Comparison of ENCODE assay signal across 8 mouse cellular contexts in the genomic region with DNA sequence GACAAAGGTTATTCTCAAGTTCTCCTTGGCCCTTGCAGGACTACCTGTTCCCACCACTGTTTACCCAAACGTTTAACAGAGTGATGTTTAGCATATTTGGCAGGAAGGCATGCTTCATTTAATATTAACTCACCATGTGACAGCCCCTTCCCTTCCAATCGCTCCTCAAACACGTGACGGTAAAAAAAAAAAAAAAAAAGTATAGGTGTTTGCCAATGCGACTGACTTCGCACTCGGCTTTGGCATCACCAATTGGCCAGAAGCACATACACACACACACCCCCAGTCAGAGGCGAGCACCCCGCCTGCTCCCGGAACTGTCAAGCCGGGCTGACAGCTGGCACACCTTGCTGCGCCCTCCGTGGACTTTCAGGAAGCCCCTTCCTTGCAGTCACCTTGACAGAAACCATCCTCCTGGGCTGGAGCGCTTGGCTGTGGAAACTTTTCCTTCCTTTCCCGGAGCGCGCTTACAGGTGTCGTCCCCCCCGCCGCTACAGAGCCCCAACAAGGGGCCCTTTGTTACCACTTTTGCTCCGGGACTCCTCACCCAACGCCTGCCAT. TPM values are rescaled to one million over a fixed set of nuclear protein-coding genes. Genes with fewer than 3 reads are reported as not detected.
DNase-seq lines count a peak whose midpoint lies in the region; ATAC-seq and TF ChIP-seq lines count a peak whose summit lies in the region.

No protein-coding gene starts in this region.

- peak overlapping the region; percentile 57 for H3K9ac ChIP-seq in forebrain, postnatal 0 days
- H3K9ac ChIP-seq in intestine, embryonic 15.5 days, result peak overlapping the region; percentile 85
- peak overlapping the region; percentile 82 for H3K9ac ChIP-seq in liver, postnatal 0 days (replicated peaks)
- H3K9ac ChIP-seq in neural tube, embryonic 11.5 days (ENCODE audit: low read length), result peak overlapping the region; percentile 63; the same call in 1 of the 2 replicates

- 0 out of 2 replicates have a peak overlapping the region, but pooled peaks have one; percentile 21 for H3K27ac ChIP-seq in forebrain, postnatal 0 days (ENCODE audit: low read depth, low read length)
- peak overlapping the region; percentile 98 for H3K27ac ChIP-seq in intestine, embryonic 15.5 days
- H3K27ac ChIP-seq in liver, postnatal 0 days (ENCODE audit: low read depth), result peak overlapping the region; percentile 98
- no peak overlapping the region for H3K27ac ChIP-seq in neural tube, embryonic 11.5 days (ENCODE audit: low read depth, low read length)

- peak; percentile 68 to 85 for DNase-seq in adrenal gland, adult (ENCODE audit: inconsistent age in 2 of 2, low spot score in 1 of 2)
- no peak for DNase-seq in adrenal gland, adult 8-10 months
- DNase-seq in adipocyte (ENCODE audit: low spot score), result peak; percentile 75
- no peak for DNase-seq in forebrain, postnatal 0 days
- DNase-seq in liver, postnatal 0 days, result peak; percentile 72
- no peak for DNase-seq in neural tube, embryonic 11.5 days (ENCODE audit: low spot score)
- peak; percentile 33 for DNase-seq in urinary bladder, postnatal 25 days (ENCODE audit: low spot score)

- peak overlapping the region; percentile 67 for H3K4me3 ChIP-seq in forebrain, postnatal 0 days (ENCODE audit: low read depth, low read length)
- H3K4me3 ChIP-seq in intestine, embryonic 15.5 days (replicated peaks), result peak overlapping the region; percentile 83
- peak overlapping the region; percentile 71 for H3K4me3 ChIP-seq in liver, postnatal 0 days (ENCODE audit: low read depth, low read length)
- H3K4me3 ChIP-seq in neural tube, embryonic 11.5 days (ENCODE audit: low read depth, low read length), result peak overlapping the region; percentile 68

- H3K4me2 ChIP-seq in forebrain, postnatal 0 days (ENCODE audit: low read depth), result peak overlapping the region; percentile 98
- H3K4me2 ChIP-seq in intestine, embryonic 15.5 days (replicated peaks), result peak overlapping the region; percentile 87
- H3K4me2 ChIP-seq in liver, postnatal 0 days (ENCODE audit: low read depth, low read length), result peak overlapping the region; percentile 85
- peak overlapping the region; percentile 94 for H3K4me2 ChIP-seq in neural tube, embryonic 11.5 days (ENCODE audit: low read depth)

- no peaks in the 10 kb centered on the region for H3K36me3 ChIP-seq in forebrain, postnatal 0 days (ENCODE audit: insufficient read depth)
- no peaks in the 10 kb centered on the region for H3K36me3 ChIP-seq in intestine, embryonic 15.5 days
- no peaks in the 10 kb centered on the region for H3K36me3 ChIP-seq in liver, postnatal 0 days (replicated peaks; ENCODE audit: insufficient read depth, low read length)
- no peaks in the 10 kb centered on the region for H3K36me3 ChIP-seq in neural tube, embryonic 11.5 days (ENCODE audit: control insufficient read depth, insufficient read depth, low read length)

- 0 out of 2 replicates have a peak, but pooled peaks have one; percentile 6 for ATAC-seq in forebrain, postnatal 0 days
- ATAC-seq in intestine, embryonic 15.5 days, result peak; percentile 65
- peak; percentile 71 for ATAC-seq in liver, postnatal 0 days
- ATAC-seq in neural tube, embryonic 11.5 days (ENCODE audit: insufficient read depth, low FRiP score, low TSS enrichment), result peak; percentile 8; the same call in 1 of the 2 replicates

- H3K9me3 ChIP-seq in forebrain, postnatal 0 days (ENCODE audit: low read length), result no peaks in the 10 kb centered on the region
- no peaks in the 10 kb centered on the region for H3K9me3 ChIP-seq in intestine, embryonic 15.5 days
- no peaks in the 10 kb centered on the region for H3K9me3 ChIP-seq in liver, postnatal 0 days (ENCODE audit: low read length)
- no peaks in the 10 kb centered on the region for H3K9me3 ChIP-seq in neural tube, embryonic 11.5 days (ENCODE audit: control insufficient read depth, low read length)

- peak; percentile 79 for TF ChIP-seq EP300 in liver, postnatal 0 days (IDR thresholded peaks at IDR 0.05; ENCODE audit: low read depth)

- no peaks in the 10 kb centered on the region for H3K27me3 ChIP-seq in forebrain, postnatal 0 days (ENCODE audit: insufficient read depth, low read length)
- H3K27me3 ChIP-seq in intestine, embryonic 15.5 days (replicated peaks), result no peaks in the 10 kb centered on the region
- no peaks in the 10 kb centered on the region for H3K27me3 ChIP-seq in liver, postnatal 0 days (ENCODE audit: insufficient read depth, low read length)
- peaks cover 7% of the 10 kb centered on the region; the same call in 1 of the 2 replicates for H3K27me3 ChIP-seq in neural tube, embryonic 11.5 days (ENCODE audit: control insufficient read depth, insufficient read depth, low read length)

- no peak for TF ChIP-seq CTCF in forebrain, postnatal 0 days (IDR thresholded peaks at IDR 0.05; ENCODE audit: low read depth)
- no peak for TF ChIP-seq CTCF in liver, postnatal 0 days (IDR thresholded peaks at IDR 0.05; ENCODE audit: low read depth)

- no peaks in the 10 kb centered on the region for H3K4me1 ChIP-seq in forebrain, postnatal 0 days (ENCODE audit: insufficient read depth)
- 0 out of 2 replicates have a peak, but pooled peaks cover 5% of the 10 kb centered on the region for H3K4me1 ChIP-seq in intestine, embryonic 15.5 days (replicated peaks)
- peaks cover 4% of the 10 kb centered on the region; the same call in 1 of the 2 replicates for H3K4me1 ChIP-seq in liver, postnatal 0 days (ENCODE audit: insufficient read depth)
- no peaks in the 10 kb centered on the region for H3K4me1 ChIP-seq in neural tube, embryonic 11.5 days (ENCODE audit: control insufficient read depth, insufficient read depth, low read length)

- under 1% methylated on average over 22 of the region's 22 CpGs for WGBS in forebrain, postnatal 0 days
- WGBS in intestine, embryonic 15.5 days, result 0% methylated on average over 22 of the region's 22 CpGs
- 1% methylated on average over 22 of the region's 22 CpGs for WGBS in liver, postnatal 0 days (ENCODE audit: insufficient replicate concordance)
- WGBS in neural tube, embryonic 11.5 days, result 1% methylated on average over 21 of the region's 22 CpGs

RNA-seq across cellular contexts. Expression of gene Cobll1, which starts 1.5 kb away (rescaled TPM):
- 100 to 1,000 TPM; 247 to 481 (median 339) TPM for total RNA-seq in adrenal gland, adult 8-10 months (2022)
- 2.3 and 3.6 TPM in 2 replicates for total RNA-seq in forebrain, postnatal 0 days (2014; rRNA removed)
- polyA plus RNA-seq in forebrain, postnatal 0 days (2015; fragmentation: Nextera tagmentation; extraction: Ambion mirVana), result 1.5 and 3.2 TPM in 2 replicates
- polyA plus RNA-seq in intestine, embryonic 15.5 days (2015; fragmentation: Nextera tagmentation; extraction: Ambion mirVana), result 19.9 and 21.9 TPM in 2 replicates
- polyA plus RNA-seq in liver, postnatal 0 days (2015; fragmentation: Nextera tagmentation; extraction: Ambion mirVana), result 6.7 and 7.0 TPM in 2 replicates
- 1.6 and 2.4 TPM in 2 replicates for polyA plus RNA-seq in neural tube, embryonic 11.5 days (2014; fragmentation: Nextera tagmentation; extraction: Ambion mirVana)

Comparison
In these comparisons a context has a peak if more than half of its experiments do, and no peak if none do; other contexts are left out.
1. DNase-seq: peak in adrenal gland, adult (2 of 2), adipocyte (single experiment), liver, postnatal 0 days (single experiment) and urinary bladder, postnatal 25 days (single experiment); none in adrenal gland, adult 8-10 months (single experiment), forebrain, postnatal 0 days (single experiment) and neural tube, embryonic 11.5 days (single experiment).
2. ATAC-seq: peak in every context shown above with its lines; median percentile 71 in liver, postnatal 0 days; 65 in intestine, embryonic 15.5 days; 8 in neural tube, embryonic 11.5 days; 6 in forebrain, postnatal 0 days.
3. Peak in every context shown above with its lines, with median percentiles within 50 percentile points of each other: H3K4me2 ChIP-seq, H3K4me3 ChIP-seq and H3K9ac ChIP-seq.